Mouse (Mus musculus) lung, postnatal 14 days (tissue): ENCODE measurements around the gene Igsf9.

Experiments
- DNase-seq: peaks from one replicate; pipeline ENCODE4 v3.0.0; 2021

Gene Igsf9

DNA sequence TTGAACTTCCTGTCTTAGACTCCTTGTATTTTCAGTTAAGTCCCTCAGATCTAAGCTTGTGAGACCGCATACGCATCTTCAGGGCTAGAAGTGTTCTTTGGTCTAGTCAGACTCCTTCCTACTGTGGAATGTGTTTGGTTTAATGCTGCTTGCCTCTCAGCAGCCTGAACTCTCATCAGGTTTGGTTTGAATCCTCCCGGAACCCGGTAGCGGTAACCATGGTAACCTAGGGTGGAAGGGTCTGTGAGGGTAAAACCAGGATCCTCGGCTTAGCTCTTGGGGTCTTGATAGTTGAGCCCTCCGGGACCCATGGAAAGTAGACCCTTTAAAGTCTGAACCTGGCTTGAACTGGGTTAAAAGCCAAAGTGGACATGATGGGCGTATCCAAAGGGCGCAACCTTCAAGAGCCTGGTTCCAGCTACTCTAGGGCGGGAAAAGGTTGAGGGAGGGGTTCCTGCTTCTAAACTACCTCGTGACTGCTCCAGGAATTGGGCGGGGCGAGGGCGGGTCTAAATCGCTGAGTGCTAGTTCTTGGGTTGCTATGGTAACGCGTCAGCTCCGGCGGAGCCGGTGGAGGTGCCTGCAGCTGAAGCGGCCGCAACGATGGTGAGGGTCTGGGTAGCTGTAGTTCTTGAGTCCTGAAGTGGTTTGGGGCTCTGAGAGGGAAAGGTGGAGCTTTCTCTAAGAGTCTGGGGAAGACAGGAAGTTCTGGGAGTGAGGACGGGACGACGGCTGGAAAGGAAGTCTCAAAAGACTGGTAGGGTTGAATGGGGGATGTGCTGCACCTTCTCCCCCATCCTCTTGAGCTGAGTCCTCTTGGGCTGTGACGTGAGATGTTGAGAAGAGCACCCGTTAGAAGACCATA is 39.2 kb downstream of the Igsf9 start, which contains the start of gene Cfap45:
Gene Cfap45 (plus strand): TSS at position 226 of the 865 bp plus-strand sequence.
- DNase-seq: peak; percentile 89

DNA sequence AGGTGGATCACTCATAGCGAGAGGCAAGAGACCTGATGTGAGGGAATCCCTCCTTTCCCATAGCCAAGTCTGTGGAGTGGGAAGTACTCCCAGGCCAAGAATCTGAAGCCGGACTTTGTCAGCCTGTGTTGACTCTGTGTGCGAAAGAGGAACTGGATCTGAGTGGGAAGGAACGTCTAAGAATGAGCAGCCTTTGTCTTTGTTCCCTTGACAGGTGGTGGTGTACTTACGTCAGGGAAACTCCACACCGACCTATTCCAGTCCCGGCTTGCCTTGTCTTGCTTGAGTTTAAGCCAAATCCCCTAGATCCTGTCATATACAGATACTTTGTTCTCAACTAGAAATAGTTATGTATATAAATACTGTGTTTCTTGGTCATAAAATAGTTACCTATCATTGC is 40.9 kb downstream of the Igsf9 start:
- DNase-seq: no peak

DNA sequence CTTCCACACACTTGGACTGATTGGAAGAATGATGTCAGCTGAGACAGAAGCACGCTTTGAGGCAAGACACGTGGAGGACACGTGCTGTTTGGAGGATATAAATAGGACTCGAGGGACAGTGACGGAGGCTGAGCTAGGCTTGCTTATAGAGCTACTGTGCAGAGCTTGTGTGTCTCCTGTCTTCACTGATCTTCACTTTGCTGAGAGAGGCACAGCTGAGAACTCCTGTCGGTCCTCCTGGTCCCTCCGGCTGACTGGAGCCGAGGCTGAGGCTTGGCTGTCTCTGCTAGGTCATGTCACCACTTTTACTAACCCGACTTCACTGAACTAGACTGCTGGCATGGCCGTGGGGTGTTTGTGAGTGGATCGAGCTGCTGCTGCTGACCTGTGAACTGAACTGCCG is 42.1 kb downstream of the Igsf9 start:
- DNase-seq: peak; percentile 76

DNA sequence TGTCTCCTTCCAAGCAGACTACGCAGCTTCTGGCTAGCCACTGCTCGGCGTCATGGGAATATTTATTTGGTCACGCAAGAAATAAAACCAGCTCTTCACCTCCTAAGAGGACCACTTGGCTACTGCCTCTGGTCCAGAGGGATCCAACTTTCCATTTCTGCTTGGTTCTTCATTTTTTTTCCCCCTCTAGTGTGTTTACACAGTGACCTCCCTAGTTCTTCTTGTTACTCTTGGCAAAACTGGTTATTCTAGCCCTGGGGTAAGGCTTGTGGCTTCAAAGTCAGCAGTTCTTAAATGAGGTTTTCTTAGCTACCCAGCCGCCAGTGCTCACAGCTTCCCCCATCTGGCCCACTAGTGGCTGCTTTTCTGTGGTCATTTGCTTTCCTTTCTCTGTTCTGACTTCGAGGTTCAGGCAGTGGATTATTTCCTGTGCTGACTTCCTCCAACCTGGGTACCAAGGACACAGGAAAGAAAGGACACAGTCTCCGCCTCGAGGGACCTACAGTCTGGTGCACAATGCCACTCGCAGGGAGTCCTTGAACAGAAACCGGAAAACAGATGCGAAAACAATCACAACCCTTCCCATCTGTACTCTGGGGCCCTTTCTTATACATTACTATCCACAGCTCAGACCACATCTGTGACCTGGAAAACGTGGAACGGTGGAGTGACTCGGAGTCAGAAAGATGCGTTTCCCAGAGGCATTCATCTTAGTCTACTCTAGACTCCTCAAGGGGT is 43.6 kb downstream of the Igsf9 start:
- peak; percentile 51 for DNase-seq

DNA sequence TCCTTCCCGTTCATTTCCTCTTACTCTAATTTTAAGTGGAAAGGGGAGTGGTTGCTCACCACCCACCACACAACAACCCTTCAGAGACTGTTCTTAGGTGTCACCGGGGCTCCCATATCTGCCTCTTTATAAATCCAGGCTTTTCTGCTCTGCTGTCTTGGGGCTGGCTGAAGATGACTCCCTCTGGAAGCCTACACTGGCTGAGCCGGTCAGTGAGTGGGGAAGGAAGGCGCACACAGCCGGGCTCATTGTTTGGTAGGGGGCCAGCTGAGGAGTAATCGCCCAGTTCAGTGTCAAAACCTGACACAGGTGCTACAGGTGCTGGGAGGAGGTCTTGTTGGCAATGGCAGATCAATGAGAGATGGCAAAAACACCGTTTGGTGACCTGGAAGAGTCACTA is 44.4 kb downstream of the Igsf9 start:
- no peak for DNase-seq

DNA sequence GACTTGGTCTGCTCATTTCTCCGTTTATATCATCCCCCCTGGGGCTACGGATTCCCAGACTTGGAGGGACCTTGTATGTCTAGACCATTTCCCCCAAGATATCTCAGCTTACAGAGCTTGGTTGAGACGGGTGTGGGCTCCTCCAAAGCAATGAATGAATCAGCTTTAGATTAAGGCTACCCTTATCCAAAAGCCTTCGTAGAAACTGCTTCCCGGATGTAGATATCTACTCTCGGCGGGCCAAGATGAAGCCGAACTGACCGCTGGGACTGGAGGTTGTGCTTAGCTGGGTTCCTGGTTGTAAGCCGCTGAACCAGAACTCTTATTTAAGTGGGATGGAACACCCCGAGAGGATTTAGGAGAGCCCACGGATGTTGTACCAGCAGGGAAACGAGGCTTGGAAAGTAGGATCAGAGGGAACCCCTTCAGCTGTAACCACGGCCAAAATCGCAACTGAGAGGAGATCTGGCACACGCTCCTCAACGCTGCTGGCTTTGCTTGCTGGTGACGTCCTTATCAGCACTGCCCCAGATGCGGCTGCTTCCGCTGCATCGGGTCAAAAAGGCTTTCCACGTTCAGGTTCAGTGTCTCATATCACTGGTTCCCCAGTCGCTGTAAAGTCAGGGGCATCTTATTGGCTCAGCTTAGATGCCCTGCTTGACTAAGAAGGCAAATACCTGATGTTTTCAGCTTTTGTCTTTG is 44.9 kb downstream of the Igsf9 start:
- DNase-seq: peak; percentile 70

DNA sequence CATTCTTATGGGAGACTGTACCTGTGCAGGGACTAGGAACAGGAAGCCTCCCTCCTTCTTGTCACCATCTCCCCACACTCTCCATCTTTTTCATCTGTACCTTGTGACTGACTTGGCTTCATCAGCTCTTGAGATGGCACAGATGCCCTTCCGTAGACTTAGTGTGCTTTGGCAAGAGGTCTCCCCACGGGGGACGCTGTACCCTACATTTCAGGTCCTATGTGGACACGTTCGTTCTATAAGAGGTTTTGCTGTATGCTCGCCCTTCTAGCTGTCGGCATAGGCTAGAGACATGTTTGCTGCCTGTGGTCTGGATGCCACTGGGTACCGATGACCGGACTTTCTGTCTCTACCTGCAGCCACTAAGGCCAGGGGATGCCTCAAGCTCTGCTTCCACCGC is 45.8 kb downstream of the Igsf9 start:
- no peak for DNase-seq

DNA sequence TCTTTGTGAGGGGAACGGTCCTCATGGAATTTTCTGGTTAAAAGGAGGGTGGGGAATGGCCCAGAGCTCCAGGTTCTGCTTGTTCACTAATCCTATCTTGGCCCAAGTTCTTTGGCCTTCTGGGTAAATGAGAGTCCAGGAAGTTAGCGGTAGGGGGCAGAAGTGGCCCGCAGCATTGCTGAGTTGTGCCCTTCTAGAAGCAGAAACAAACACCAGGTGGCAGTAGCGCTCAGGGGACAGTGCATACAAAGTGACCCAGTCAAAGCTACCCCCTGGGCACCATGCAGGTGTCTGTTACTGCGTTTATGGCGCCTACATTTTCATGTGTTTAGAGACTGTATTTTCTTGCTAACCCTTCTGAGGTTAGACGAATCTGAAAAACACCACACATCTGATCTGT is 47.1 kb downstream of the Igsf9 start:
- DNase-seq: peak; percentile 98

DNA sequence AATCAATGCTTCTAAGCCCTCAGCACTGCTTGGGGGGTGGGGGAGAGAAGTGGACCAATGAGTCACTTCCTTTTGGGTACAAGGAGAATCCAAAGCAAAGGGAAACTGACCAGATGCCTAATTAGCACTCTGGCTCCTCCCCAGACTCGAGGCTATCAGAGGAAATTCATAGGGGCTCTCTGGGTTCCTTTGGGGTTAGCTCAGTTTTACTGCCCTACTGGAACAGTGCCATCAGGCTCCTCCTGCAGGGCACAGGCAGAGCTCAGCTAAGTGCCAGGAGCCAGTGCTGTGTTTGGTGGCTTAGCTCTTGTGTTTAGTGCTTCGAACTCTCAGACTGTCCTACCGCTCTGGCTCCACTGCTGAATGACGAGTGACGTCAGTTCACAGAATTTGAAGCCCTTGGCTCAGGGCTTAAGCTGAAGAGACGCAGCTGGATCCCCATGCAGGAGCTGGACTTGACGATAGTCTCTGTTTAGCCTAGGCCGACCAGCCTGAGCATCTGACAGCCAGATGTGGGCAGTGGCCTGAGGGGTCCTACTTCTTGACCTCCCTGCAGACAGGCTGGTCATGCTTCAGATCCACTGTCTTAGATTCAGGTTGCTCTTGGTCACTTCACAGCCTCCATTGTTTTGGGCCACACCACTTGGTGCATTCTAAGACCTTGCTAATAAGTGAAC is 49.1 kb downstream of the Igsf9 start:
- no peak for DNase-seq

DNA sequence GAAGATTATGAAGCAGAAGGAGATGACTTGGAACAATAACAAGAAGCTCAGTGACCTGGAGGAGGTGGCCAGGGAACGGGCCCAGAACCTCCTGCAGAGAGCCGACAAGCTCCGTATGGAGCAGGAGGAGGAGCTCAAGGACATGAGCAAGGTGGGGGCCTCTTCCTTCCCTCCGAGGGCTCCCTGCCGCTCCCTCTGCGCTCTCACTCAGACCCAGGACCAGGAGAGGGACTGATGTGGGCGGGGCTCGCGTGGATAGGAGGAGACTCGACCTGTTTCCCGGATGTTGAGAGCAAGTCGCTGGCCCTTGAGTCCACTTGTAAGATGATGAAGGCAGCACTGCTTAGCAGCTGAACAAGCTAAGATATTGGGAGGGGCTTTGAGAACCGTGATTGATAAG is 51.0 kb downstream of the Igsf9 start:
- DNase-seq: peak; percentile 55

DNA sequence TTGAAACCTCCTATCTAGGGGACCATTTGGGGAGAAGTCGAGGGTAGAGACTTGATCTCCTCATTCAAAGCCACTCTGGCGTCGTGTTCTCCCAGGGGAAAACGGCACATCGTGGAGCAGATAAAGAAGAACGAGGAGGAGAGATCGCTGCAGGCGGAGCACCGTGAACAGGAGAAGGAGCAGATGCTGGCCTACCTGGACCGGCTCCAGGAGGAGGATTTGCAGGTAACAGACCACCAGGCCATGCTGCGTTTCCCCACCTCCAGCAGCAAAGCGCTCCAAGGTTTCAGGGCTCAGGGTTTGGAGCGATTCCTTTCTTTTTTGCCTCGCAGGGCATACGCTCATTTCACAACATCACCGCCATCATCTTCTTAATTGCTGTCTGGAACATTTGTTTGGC is 53.5 kb downstream of the Igsf9 start:
- DNase-seq: no peak

DNA sequence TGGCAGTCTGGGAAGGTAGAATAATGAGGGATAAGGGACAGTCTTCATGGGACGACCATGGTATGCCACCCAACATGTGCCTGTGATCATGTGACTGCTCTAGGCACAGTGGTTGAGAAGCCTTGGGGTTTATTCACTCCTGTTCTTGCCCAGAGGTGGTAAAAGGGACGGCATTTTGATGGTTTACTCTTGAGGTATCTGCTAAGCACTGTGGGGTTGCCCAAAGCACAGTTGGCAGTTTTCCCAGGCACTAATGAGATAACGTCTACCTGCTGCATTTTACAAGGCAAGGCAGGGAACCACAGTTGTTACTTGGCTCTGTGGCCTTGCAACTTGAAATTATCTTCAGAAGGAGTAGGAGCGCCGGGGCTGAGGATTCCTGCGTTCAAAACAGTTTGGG is 58.2 kb downstream of the Igsf9 start:
- no peak for DNase-seq

DNA sequence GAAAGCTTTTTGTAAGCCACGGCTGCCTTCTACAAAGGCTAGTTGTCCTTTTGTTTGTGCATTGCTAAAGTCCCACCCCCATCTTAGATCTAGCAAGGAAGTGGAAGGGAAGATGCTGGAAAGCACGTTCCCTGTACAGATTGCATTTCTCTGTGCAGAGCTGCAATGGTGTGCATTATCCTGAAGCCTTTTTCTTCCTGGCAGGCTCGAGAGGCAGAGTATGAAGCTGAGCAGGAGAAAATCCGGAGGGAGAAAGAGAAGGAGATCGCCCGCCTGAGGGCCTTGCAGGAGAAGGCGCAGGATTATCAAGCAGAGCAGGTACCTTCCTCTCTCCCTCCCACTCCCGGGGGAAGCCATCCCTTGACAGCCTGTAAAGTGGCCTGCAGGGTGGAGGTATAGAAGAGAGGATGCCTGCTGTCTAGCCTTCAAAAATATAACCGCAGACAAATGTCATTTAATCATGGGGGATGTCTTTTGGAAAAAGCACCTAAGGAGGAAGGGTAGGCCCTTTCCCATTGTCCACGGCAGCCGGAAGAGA is 58.8 kb downstream of the Igsf9 start:
- DNase-seq: no peak

DNA sequence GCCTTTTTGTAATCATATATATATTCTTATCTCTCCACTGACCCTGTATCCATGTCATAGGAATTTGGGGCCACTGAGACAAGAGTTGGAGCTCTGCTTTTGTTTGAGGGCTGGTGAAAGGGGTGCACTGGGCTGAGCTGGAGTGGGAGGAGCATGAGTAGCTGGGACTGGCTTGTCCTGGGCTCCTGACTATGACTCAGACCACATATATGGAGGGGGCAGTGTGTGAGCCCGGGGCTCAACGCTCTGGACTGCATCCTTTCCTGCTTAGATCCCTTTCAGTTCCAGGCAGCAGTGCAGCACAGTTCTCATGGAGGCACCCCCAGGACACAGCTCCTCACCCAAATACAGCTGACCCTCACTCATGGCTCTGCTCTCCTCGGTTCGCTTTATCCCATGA is 64.5 kb downstream of the Igsf9 start:
- DNase-seq: no peak
